Mouse (Mus musculus) forebrain, embryonic 10.5 days (tissue): ENCODE data around the gene Kcne3. TPM values are rescaled to one million over a fixed set of nuclear protein-coding genes. Genes with fewer than 3 reads are reported as not detected.

Experiments
- DNase-seq: peaks from one replicate; pipeline ENCODE4 v3.0.0-alpha.2; 2017; ENCODE audit warnings: low spot score; ENCODE audit errors: extremely low spot score
- H3K27ac ChIP-seq: fragments of 300-500 bp; sonication (generic); 2 replicates; pipeline ENCODE4 v1.5.1; 2016; ENCODE audit warnings: mild to moderate bottlenecking
- H3K27me3 ChIP-seq: fragments of 300-500 bp; sonication (generic); 2 replicates; pipeline ENCODE4 v1.6.1; 2016; ENCODE audit warnings: mild to moderate bottlenecking; ENCODE audit not compliant: poor library complexity, severe bottlenecking
- H3K36me3 ChIP-seq: fragments of 300-500 bp; sonication (generic); replicated peaks from 2 replicates; pipeline ENCODE4 v1.6.1; 2016; ENCODE audit warnings: mild to moderate bottlenecking, moderate library complexity
- H3K4me1 ChIP-seq: fragments of 300-500 bp; sonication (generic); 2 replicates; pipeline ENCODE4 v1.6.1; 2016
- H3K4me3 ChIP-seq: fragments of 300-500 bp; sonication (generic); 2 replicates; pipeline ENCODE4 v1.5.1; 2016; ENCODE audit warnings: mild to moderate bottlenecking, moderate library complexity
- H3K9me3 ChIP-seq: fragments of 300-500 bp; sonication (generic); 2 replicates; pipeline ENCODE4 v1.6.1; 2016; ENCODE audit warnings: mild to moderate bottlenecking, moderate library complexity
- WGBS: fragments of 180-500 bp; shearing (Covaris S2); methylation state at CpG from one replicate; pipeline ENCODE4 v1.1.7; 2016; 5-methylcytosine and 5-hydroxymethylcytosine counted together
- polyA plus RNA-seq: library from polyadenylated mRNA; unstranded; fragments of >200 nt; fragmentation: Nextera tagmentation; extraction: Ambion mirVana; gene quantifications from 2 replicates; pipeline ENCODE4 v1.2.1, GENCODE M21; 2016

Gene Kcne3
- polyA plus RNA-seq, 1 experiment from 2014 or later: 6.5 TPM

DNA sequence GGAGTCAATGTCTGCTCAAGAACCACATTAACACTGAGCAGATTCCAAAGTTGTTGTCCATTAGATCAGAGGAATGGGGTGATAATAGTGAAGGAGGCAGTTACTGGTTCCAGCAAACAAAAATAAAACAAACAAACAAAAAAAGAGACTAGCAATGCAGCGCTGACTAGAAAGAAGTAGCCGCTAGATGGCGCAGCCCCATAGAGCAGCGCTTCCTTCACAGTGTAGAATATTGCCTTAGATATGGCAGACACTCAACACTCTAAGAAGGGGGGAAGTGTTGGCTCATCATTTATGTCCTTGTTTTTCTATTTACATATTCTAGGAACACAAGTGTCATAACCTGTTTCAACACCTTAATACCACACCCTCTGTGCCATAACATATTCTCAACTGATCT is 14.5 kb downstream of the Kcne3 start:
- 3% methylated on average over 4 of the region's 4 CpGs for WGBS
- Histone ChIP-seq H3K36me3 (no peaks in the 10 kb centered on the region), H3K27ac (no peak overlapping the region), H3K4me1 (no peaks in the 10 kb centered on the region), H3K27me3 (peaks cover 18% of the 10 kb centered on the region; the same call in 1 of the 2 replicates), H3K9me3 (no peaks in the 10 kb centered on the region), H3K4me3 (no peak overlapping the region)
- no peak for DNase-seq

DNA sequence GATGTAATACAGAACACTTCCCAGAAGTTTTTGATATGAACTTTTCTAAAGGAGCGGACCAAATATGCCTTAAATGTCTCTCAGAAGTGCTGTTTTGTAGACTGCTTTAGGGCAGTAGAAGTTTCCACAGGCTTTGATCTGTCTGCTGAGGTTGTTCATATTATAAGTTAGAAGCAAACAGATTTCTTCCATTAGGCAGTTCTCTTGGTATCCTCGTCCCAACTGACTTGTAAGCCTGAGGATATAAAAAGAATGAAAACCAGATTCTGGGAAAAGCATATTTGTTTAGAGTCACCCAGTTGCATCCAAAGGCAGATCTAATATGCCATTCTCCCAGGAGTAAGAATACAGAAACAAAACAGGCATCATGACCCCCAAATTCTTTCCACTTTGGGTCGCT is 24.9 kb downstream of the Kcne3 start:
- no peaks in the 10 kb centered on the region for H3K36me3 ChIP-seq
- H3K27ac ChIP-seq: no peak overlapping the region
- H3K4me1 ChIP-seq: peaks cover 9% of the 10 kb centered on the region; the same call in 1 of the 2 replicates
- 78% methylated on average over 3 of the region's 3 CpGs for WGBS
- DNase-seq: no peak
- no peaks in the 10 kb centered on the region for H3K27me3 ChIP-seq
- H3K4me3 ChIP-seq: no peak overlapping the region
- H3K9me3 ChIP-seq: no peaks in the 10 kb centered on the region

DNA sequence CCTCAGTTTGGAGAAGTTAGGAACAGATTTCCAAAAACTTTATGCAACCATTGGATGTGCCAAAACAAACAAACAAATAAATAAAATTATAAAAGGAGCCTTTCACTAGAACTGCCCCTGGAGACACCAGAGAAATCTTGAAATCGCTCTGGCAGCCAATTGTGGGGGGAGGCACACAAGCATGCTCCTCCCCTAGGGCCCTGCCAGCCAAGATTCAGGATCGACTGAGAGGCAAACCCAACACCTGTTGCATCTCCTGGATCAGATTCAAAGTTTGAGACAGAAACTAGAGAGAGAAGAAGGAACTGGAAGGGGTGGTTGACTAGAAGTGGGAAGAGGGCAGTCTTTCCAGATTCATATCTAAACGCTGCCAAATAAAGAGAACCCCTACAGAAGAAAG is 27.3 kb downstream of the Kcne3 start:
- H3K27me3 ChIP-seq: no peaks in the 10 kb centered on the region
- no peak for DNase-seq
- peaks cover 9% of the 10 kb centered on the region; the same call in 1 of the 2 replicates for H3K4me1 ChIP-seq
- H3K36me3 ChIP-seq: no peaks in the 10 kb centered on the region
- no peaks in the 10 kb centered on the region for H3K9me3 ChIP-seq
- WGBS: 72% methylated on average over 3 of the region's 3 CpGs
- H3K4me3 ChIP-seq: no peak overlapping the region
- H3K27ac ChIP-seq: no peak overlapping the region

DNA sequence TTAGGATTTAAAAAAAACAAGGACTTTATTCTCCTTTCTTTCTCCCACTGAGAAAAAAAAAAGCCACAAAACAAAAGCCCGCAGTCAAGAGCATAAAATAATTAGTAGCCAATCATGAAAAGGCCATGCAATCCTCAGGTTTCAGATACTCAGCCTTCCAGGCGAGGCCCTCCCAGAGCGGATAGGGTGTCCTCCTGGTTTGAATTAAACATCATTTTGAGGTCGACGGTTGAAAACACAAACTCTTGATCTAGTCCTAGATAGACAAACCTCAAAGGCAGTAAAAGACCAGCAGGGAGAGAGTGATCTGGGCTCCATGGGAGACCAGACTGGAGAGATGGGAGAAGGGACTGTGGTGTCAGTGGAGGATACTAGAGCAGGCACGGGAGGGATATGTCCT is 28.6 kb downstream of the Kcne3 start:
- Histone ChIP-seq H3K4me1 (peaks cover 5% of the 10 kb centered on the region; the same call in 1 of the 2 replicates), H3K9me3 (no peaks in the 10 kb centered on the region), H3K36me3 (no peaks in the 10 kb centered on the region), H3K4me3 (no peak overlapping the region), H3K27me3 (no peaks in the 10 kb centered on the region), H3K27ac (no peak overlapping the region)
- no peak for DNase-seq
- 63% methylated on average over 6 of the region's 6 CpGs for WGBS

GRCm38 (mm10) chr7:100206144-100206543 is 29.8 kb downstream of the Kcne3 start:
- Histone ChIP-seq H3K27ac (no peak overlapping the region), H3K27me3 (no peaks in the 10 kb centered on the region), H3K4me3 (no peak overlapping the region), H3K9me3 (no peaks in the 10 kb centered on the region), H3K4me1 (peaks cover 5% of the 10 kb centered on the region; the same call in 1 of the 2 replicates), H3K36me3 (no peaks in the 10 kb centered on the region)
- DNase-seq: no peak
- 91% methylated on average over 2 of the region's 2 CpGs for WGBS

DNA sequence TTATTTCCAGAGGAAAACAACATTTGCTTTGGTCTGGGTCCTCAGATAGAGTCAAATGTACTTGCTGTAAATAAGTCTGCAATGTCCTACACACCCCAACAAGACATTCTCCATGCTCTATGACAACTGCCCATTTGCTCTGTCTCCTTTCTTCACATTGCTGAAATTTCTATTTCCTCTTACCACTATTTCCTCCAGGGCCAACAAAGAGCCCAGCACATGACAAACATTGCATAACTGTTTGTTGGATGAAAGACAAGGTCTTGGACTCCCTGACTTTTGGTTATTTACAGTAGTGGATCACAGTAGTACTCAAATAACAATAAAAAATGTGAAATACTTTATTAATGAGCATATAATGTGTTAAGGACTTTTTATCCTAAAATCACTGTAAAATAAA is 31.6 kb downstream of the Kcne3 start:
- no peaks in the 10 kb centered on the region for H3K27me3 ChIP-seq
- H3K36me3 ChIP-seq: no peaks in the 10 kb centered on the region
- no peak for DNase-seq
- peaks cover 5% of the 10 kb centered on the region; the same call in 1 of the 2 replicates for H3K4me1 ChIP-seq
- H3K27ac ChIP-seq: no peak overlapping the region
- no peaks in the 10 kb centered on the region for H3K9me3 ChIP-seq
- no peak overlapping the region for H3K4me3 ChIP-seq

GRCm38 (mm10) chr7:100214310-100214709 is 38.0 kb downstream of the Kcne3 start:
- H3K9me3 ChIP-seq: no peaks in the 10 kb centered on the region
- no peak overlapping the region for H3K4me3 ChIP-seq
- no peak for DNase-seq
- H3K27me3 ChIP-seq: no peaks in the 10 kb centered on the region
- H3K36me3 ChIP-seq: no peaks in the 10 kb centered on the region
- whole genome bisulfite sequencing: 92% methylated on average over 4 of the region's 4 CpGs
- peaks cover 17% of the 10 kb centered on the region for H3K4me1 ChIP-seq
- no peak overlapping the region for H3K27ac ChIP-seq

DNA sequence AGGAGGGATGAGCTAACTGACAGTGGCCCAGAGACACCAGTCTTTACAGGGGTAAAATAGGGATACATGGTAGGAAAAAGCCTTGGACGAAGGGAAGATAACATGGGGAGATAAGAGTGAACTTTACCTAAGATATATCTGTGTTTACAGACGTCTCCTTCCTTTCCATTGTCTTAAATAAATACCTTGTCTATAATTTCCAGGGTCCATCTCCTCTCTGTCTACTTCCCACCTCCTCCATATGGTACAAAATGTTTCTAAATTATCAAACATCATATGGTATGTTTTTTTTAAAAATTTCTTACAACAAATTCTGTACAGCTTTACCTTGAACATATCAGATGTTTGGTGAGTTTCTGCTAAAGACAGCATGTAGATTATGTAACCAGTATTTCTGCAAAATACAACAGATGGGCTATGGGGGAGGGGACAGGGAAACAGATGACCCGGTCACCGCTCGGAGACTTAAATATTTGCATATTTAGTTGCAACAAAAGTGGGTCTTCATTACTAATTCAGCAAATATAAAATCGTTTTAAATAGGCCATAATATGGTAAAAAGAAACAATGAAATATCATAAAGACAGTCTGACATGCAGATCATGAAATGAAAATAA is 38.9 kb downstream of the Kcne3 start:
- no peaks in the 10 kb centered on the region for H3K27me3 ChIP-seq
- no peak overlapping the region for H3K4me3 ChIP-seq
- H3K36me3 ChIP-seq: no peaks in the 10 kb centered on the region
- 86% methylated on average over 6 of the region's 6 CpGs for WGBS
- DNase-seq: no peak
- H3K9me3 ChIP-seq: no peaks in the 10 kb centered on the region
- peaks cover 17% of the 10 kb centered on the region for H3K4me1 ChIP-seq
- no peak overlapping the region for H3K27ac ChIP-seq

- Histone ChIP-seq H3K27me3 (no peaks in the 10 kb centered on the region), H3K36me3 (no peaks in the 10 kb centered on the region), H3K4me3 (no peak overlapping the region), H3K9me3 (no peaks in the 10 kb centered on the region), H3K4me1 (peaks cover 17% of the 10 kb centered on the region), H3K27ac (no peak overlapping the region)
- DNase-seq: no peak
- WGBS: 72% methylated on average over 10 of the region's 10 CpGs
These were observed 39.7 kb downstream of the Kcne3 start for GRCm38 (mm10) chr7:100215976-100216375.

- Histone ChIP-seq H3K9me3 (no peaks in the 10 kb centered on the region), H3K4me3 (no peak overlapping the region), H3K4me1 (peaks cover 17% of the 10 kb centered on the region), H3K27ac (no peak overlapping the region), H3K36me3 (no peaks in the 10 kb centered on the region), H3K27me3 (no peaks in the 10 kb centered on the region)
- no peak for DNase-seq
- 82% methylated on average over 9 of the region's 9 CpGs for WGBS
These were observed 40.6 kb downstream of the Kcne3 start for GRCm38 (mm10) chr7:100216601-100217565.

- Histone ChIP-seq H3K27me3 (peaks cover 13% of the 10 kb centered on the region; the same call in 1 of the 2 replicates), H3K9me3 (no peaks in the 10 kb centered on the region)
- under 1% methylated on average over 70 of the region's 72 CpGs for WGBS
These were observed 51.0 kb downstream of the Kcne3 start, which contains the start of gene Pgm2l1 for GRCm38 (mm10) chr7:100227158-100227875. Pgm2l1 (plus strand) TSS chr7:100227394.

GRCm38 (mm10) chr7:100227896-100228525 is 51.7 kb downstream of the Kcne3 start:
- WGBS: under 1% methylated on average over 23 of the region's 23 CpGs
- Histone ChIP-seq H3K4me3 (peak overlapping the region; percentile 86), H3K9me3 (no peaks in the 10 kb centered on the region), H3K4me1 (peaks cover 13% of the 10 kb centered on the region), H3K27me3 (peaks cover 13% of the 10 kb centered on the region; the same call in 1 of the 2 replicates), H3K27ac (peak overlapping the region; percentile 90), H3K36me3 (no peaks in the 10 kb centered on the region)
- DNase-seq: peak; percentile 43

More at GRCm38 (mm10) chr7:100227158-100227875, 51.0 kb downstream of the Kcne3 start, which contains the start of gene Pgm2l1:
- no peaks in the 10 kb centered on the region for H3K36me3 ChIP-seq
- H3K27ac ChIP-seq: peak within 1 kb of the TSS; percentile 90
- peak within 1 kb of the TSS; percentile 86 for H3K4me3 ChIP-seq
- peak; percentile 95 for DNase-seq
- H3K4me1 ChIP-seq: peaks cover 13% of the 10 kb centered on the region
